8 mouse cellular contexts compared by ENCODE assay signal in the genomic region with DNA sequence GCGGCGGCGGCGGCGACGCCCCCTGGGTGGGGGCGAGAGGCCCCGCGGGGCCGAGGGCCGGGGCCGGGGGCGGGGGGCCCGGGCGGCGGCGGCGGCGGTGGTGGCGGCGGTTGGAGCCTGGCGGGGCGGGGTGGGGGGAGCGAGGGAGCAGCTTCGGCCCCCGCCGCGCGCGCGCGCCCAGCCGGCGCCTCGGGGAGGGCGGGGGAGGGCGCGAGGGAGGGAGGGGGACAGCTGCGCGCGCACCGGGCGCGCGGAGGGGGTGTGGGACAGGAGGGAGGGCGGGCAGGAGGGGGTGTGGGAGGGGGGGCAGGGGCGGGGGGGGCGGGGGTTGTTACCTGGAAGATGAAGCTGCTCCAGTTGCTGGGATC. TPM values are rescaled to one million over a fixed set of nuclear protein-coding genes. Genes with fewer than 3 reads are reported as not detected.
A peak's percentile ranks its signal among the peaks of the same experiment; 100 is the strongest.
DNase-seq lines count a peak whose midpoint lies in the region; ATAC-seq lines count a peak whose summit lies in the region.

No protein-coding gene starts in this region.

- peak overlapping the region; percentile 98 for H3K27ac ChIP-seq in intestine, embryonic 14.5 days (ENCODE audit: low read depth)
- H3K27ac ChIP-seq in midbrain, embryonic 16.5 days (ENCODE audit: low read length): peak overlapping the region; percentile 100

- H3K9ac ChIP-seq in intestine, embryonic 14.5 days (ENCODE audit: low read length): peak overlapping the region; percentile 98
- peak overlapping the region; percentile 100 for H3K9ac ChIP-seq in midbrain, embryonic 16.5 days (ENCODE audit: low read depth, low read length)

- DNase-seq in cerebellum, adult 18-20 months: peak; percentile 61 to 86
- no peak for DNase-seq in cerebellum, adult 9-10 months
- peak; percentile 82 for DNase-seq in retina, embryonic 14.5 days (ENCODE audit: low spot score)
- DNase-seq in retina, postnatal 1 day: no peak
- DNase-seq in intestine, embryonic 14.5 days (ENCODE audit: low spot score): no peak
- no peak for DNase-seq in MN1 (ENCODE audit: low spot score)
- no peak for DNase-seq in left cerebral cortex, postnatal 4 days

- peaks cover 64% of the 10 kb centered on the region for H3K36me3 ChIP-seq in intestine, embryonic 14.5 days (ENCODE audit: control insufficient read depth, insufficient read depth, low read length)
- peaks cover 10% of the 10 kb centered on the region for H3K36me3 ChIP-seq in midbrain, embryonic 16.5 days (ENCODE audit: control insufficient read depth, insufficient read depth, low read length)

- no peak for ATAC-seq in intestine, embryonic 14.5 days (replicated peaks; ENCODE audit: low FRiP score, low TSS enrichment, low read depth)
- ATAC-seq in midbrain, embryonic 16.5 days: no peak

- 23% methylated on average over 3 of the region's 48 CpGs for WGBS in intestine, embryonic 14.5 days
- WGBS in midbrain, embryonic 16.5 days: no CpG with 5 or more reads among the region's 48 CpGs

- no peaks in the 10 kb centered on the region for H3K27me3 ChIP-seq in intestine, embryonic 14.5 days (replicated peaks; ENCODE audit: control insufficient read depth, insufficient read depth, low read length)
- H3K27me3 ChIP-seq in midbrain, embryonic 16.5 days (ENCODE audit: control insufficient read depth, insufficient read depth, low read depth, low read length): no peaks in the 10 kb centered on the region

- peak overlapping the region; percentile 91 for H3K4me3 ChIP-seq in intestine, embryonic 14.5 days (ENCODE audit: low read depth, low read length)
- H3K4me3 ChIP-seq in midbrain, embryonic 16.5 days (ENCODE audit: low read depth, low read length): peak overlapping the region; percentile 91

- H3K4me1 ChIP-seq in intestine, embryonic 14.5 days (replicated peaks; ENCODE audit: control insufficient read depth, insufficient read depth, low read length): peaks cover 33% of the 10 kb centered on the region
- H3K4me1 ChIP-seq in midbrain, embryonic 16.5 days (ENCODE audit: control insufficient read depth, insufficient read depth, low read length): peaks cover 40% of the 10 kb centered on the region

- intact Hi-C loops in left cerebral cortex, postnatal 4 days (cut with DNase I): no loop called here

- H3K9me3 ChIP-seq in intestine, embryonic 14.5 days (ENCODE audit: control insufficient read depth, low read length): no peaks in the 10 kb centered on the region
- H3K9me3 ChIP-seq in midbrain, embryonic 16.5 days (replicated peaks; ENCODE audit: control insufficient read depth, low read length, poor library complexity, severe bottlenecking): no peaks in the 10 kb centered on the region

- H3K4me2 ChIP-seq in intestine, embryonic 14.5 days (ENCODE audit: low read length): peak overlapping the region; percentile 99
- peak overlapping the region; percentile 97 for H3K4me2 ChIP-seq in midbrain, embryonic 16.5 days (ENCODE audit: low read length)

RNA-seq across cellular contexts. Expression of gene Maz, which starts 0.2 kb away (rescaled TPM):
- 55.1 and 61.9 TPM in 2 replicates for polyA plus RNA-seq in intestine, embryonic 14.5 days (2014; fragmentation: Nextera tagmentation; extraction: Ambion mirVana)
- polyA plus RNA-seq in midbrain, embryonic 16.5 days (2015; fragmentation: Nextera tagmentation; extraction: Ambion mirVana): 46.7 and 51.5 TPM in 2 replicates
- total RNA-seq in left cerebral cortex, postnatal 4 days (2021): 100 to 1,000 TPM; 322 to 334 TPM

RNA-seq across cellular contexts. Expression of gene Prrt2, which starts 5.6 kb away (rescaled TPM):
- polyA plus RNA-seq in intestine, embryonic 14.5 days (2014; fragmentation: Nextera tagmentation; extraction: Ambion mirVana): 9.2 and 9.5 TPM in 2 replicates
- polyA plus RNA-seq in midbrain, embryonic 16.5 days (2015; fragmentation: Nextera tagmentation; extraction: Ambion mirVana): 40.9 and 63.3 TPM in 2 replicates
- 100 to 1,000 TPM; 132 to 136 TPM for total RNA-seq in left cerebral cortex, postnatal 4 days (2021)

RNA-seq across cellular contexts. Expression of gene Gm42742, which starts 5.7 kb away (rescaled TPM):
- polyA plus RNA-seq in intestine, embryonic 14.5 days (2014; fragmentation: Nextera tagmentation; extraction: Ambion mirVana): 41.8 and 46.3 TPM in 2 replicates
- 30.9 and 61.5 TPM in 2 replicates for polyA plus RNA-seq in midbrain, embryonic 16.5 days (2015; fragmentation: Nextera tagmentation; extraction: Ambion mirVana)
- total RNA-seq in left cerebral cortex, postnatal 4 days (2021): 10 to 100 TPM; 36.7 to 48.6 TPM

RNA-seq across cellular contexts. Expression of gene Pagr1a, which starts 9.4 kb away (rescaled TPM):
- 43.9 and 47.7 TPM in 2 replicates for polyA plus RNA-seq in intestine, embryonic 14.5 days (2014; fragmentation: Nextera tagmentation; extraction: Ambion mirVana)
- polyA plus RNA-seq in midbrain, embryonic 16.5 days (2015; fragmentation: Nextera tagmentation; extraction: Ambion mirVana): 33.8 and 62.5 TPM in 2 replicates
- total RNA-seq in left cerebral cortex, postnatal 4 days (2021): 10 to 100 TPM; 10.2 to 15.4 TPM

RNA-seq across cellular contexts. Expression of gene Pagr1b, which starts 10.3 kb away (rescaled TPM):
- polyA plus RNA-seq in intestine, embryonic 14.5 days (2014; fragmentation: Nextera tagmentation; extraction: Ambion mirVana): 0.45 and 0.86 TPM in 2 replicates
- 0.50 TPM in 1 of 2 replicates, not detected in the other for polyA plus RNA-seq in midbrain, embryonic 16.5 days (2015; fragmentation: Nextera tagmentation; extraction: Ambion mirVana)
- total RNA-seq in left cerebral cortex, postnatal 4 days (2021): 1 to 10 TPM in 1 of 2 experiments, not detected in 1; 1.6 TPM

Comparison
In these comparisons a context has a peak if more than half of its experiments do, and no peak if none do; other contexts are left out.
1. DNase-seq: peak in cerebellum, adult 18-20 months (2 of 2) and retina, embryonic 14.5 days (single experiment); none in cerebellum, adult 9-10 months (single experiment), retina, postnatal 1 day (single experiment), intestine, embryonic 14.5 days (single experiment), MN1 (single experiment) and left cerebral cortex, postnatal 4 days (single experiment).